Mouse (Mus musculus) kidney, postnatal 36 days (tissue): ENCODE results near the gene Fn1.
A peak's percentile ranks its signal among the peaks of the same experiment; 100 is the strongest.

ENCODE experiments used
- DNase-seq, 2 experiments: peaks; one replicate each; pipeline ENCODE4 v3.0.0; 2021 to 2022; ENCODE audit warnings: mixed read lengths in 2 of 2

The Fn1 gene

GRCm38 (mm10) chr1:71652551-71653399 lies at the start of gene Fn1:
Gene Fn1 (minus strand): TSS chr1:71653200.
- DNase-seq = peak; percentile 76 to 85

GRCm38 (mm10) chr1:71696093-71696492 lies 43.1 kb upstream of the Fn1 start:
- no peak for DNase-seq

- no peak for DNase-seq
Observed at GRCm38 (mm10) chr1:71691472-71692277, 38.7 kb upstream of the Fn1 start.

- DNase-seq = no peak
Observed at GRCm38 (mm10) chr1:71688926-71689303, 35.9 kb upstream of the Fn1 start.

GRCm38 (mm10) chr1:71688272-71688925 lies 35.4 kb upstream of the Fn1 start:
- no peak for DNase-seq

- DNase-seq = no peak
Observed at GRCm38 (mm10) chr1:71686791-71687190, 33.8 kb upstream of the Fn1 start.

- DNase-seq = peak in 1 of 2 experiments; percentile 5
Observed at GRCm38 (mm10) chr1:71683736-71684135, 30.7 kb upstream of the Fn1 start.

- DNase-seq = no peak
Observed at GRCm38 (mm10) chr1:71682194-71682715, 29.3 kb upstream of the Fn1 start.

- no peak for DNase-seq
Observed at GRCm38 (mm10) chr1:71681306-71681705, 28.3 kb upstream of the Fn1 start.

GRCm38 (mm10) chr1:71680046-71680672 lies 27.2 kb upstream of the Fn1 start:
- no peak for DNase-seq

- peak in 1 of 2 experiments; percentile 5 for DNase-seq
Observed at GRCm38 (mm10) chr1:71675420-71675819, 22.4 kb upstream of the Fn1 start.

GRCm38 (mm10) chr1:71674274-71674673 lies 21.3 kb upstream of the Fn1 start:
- no peak for DNase-seq

GRCm38 (mm10) chr1:71673398-71673910 lies 20.5 kb upstream of the Fn1 start:
- no peak for DNase-seq

GRCm38 (mm10) chr1:71672346-71672745 lies 19.3 kb upstream of the Fn1 start:
- DNase-seq = no peak

GRCm38 (mm10) chr1:71663242-71663641 lies 10.2 kb upstream of the Fn1 start:
- no peak for DNase-seq

GRCm38 (mm10) chr1:71658632-71659031 lies 5.6 kb upstream of the Fn1 start:
- DNase-seq = no peak

- DNase-seq = no peak
Observed at GRCm38 (mm10) chr1:71656309-71656708, 3.3 kb upstream of the Fn1 start.

GRCm38 (mm10) chr1:71654221-71654620 lies 1.2 kb upstream of the Fn1 start:
- DNase-seq = no peak

GRCm38 (mm10) chr1:71653400-71654159 lies 580 bp upstream of the Fn1 start:
- DNase-seq = peak; percentile 6 to 18

- no peak for DNase-seq
Observed at GRCm38 (mm10) chr1:71651828-71652227, 1.2 kb downstream of the Fn1 start.

- DNase-seq = no peak
Observed at GRCm38 (mm10) chr1:71651315-71651714, 1.7 kb downstream of the Fn1 start.

GRCm38 (mm10) chr1:71650741-71651140 lies 2.3 kb downstream of the Fn1 start:
- DNase-seq = peak in 1 of 2 experiments; percentile 6
